Mouse (Mus musculus) thymus, postnatal 25 days (tissue): ENCODE results near the gene Glp2r.

ENCODE experiments used
- DNase-seq: peaks from one replicate; pipeline ENCODE4 v3.0.0; 2022

Glp2r gene

DNA sequence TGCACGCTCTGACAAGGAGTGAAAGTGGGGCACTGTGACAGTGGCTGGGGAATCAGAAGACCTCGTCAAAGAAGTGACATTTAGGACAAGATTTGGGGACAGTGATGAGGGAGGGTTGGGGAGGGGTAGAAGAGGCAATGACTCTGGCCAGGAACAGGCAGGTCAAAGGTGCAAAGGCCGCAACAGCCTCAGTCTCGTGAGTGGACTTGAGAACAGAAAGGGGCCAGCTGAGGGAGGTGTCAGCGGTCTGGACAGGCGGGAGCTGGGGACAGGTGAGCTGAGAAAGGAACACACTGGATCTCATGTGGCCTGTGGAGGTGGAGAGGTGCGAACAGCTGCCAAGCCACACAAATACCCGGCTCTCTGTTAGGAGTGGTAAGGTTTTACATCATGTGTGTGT, 138.0 kb downstream of the Glp2r start:
- no peak for DNase-seq

DNA sequence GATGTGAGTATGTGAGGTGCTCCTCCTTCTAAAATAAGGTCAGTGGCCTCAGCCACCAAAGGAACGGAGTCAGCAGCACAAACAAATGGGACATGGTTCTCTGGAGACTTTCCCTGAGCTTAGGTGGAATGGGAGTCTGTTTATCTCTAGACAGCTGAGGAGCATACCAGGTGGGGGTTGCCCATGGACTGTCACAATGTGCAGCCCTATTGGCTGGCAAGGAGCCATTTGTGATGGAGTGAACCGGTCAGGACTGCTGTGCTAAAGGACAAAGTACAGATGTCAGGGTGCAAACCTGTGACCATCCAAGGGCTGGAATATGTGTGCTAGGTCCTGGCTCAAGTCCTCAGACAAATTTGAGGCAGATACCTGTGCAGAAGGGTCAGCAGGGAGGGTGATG, 142.4 kb downstream of the Glp2r start:
- no peak for DNase-seq

DNA sequence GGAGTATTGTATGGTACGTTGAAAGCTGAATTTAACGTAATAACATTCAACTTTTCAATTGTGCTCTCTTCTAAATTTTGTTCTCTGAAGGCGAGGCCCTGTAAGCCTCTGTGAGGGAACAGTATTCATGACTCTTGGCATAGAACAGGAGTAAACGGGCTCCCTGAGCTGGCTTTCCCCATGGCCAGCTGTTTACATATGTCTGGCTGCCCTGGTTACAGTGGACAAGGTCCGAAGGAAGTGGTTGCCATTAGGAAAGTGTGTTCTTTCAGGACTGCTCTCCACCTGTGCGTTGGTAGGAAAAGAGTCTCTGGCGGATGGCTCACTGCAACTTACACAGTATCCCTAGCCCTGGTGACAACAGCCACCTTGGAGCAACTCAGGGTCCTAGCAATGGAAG, 143.8 kb downstream of the Glp2r start:
- no peak for DNase-seq

DNA sequence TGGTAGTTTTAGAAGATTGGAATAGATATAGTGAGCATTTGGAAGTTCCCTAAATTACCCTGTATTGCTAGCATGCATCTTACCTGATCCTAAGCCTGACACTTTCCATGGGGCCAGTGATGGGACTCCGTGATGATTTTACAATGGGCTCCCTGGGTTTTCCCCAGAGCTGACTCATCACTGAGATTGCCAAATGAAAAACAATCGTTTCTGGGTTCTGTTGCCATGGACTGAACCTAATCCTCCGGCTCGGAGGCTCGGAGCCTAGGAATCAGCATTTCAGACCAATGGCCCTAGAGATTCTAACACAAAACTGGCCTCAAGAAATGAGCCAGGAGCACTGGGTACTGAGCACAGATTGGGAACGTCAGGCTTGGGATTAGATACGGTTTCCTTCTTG, 148.6 kb downstream of the Glp2r start:
- no peak for DNase-seq

DNA sequence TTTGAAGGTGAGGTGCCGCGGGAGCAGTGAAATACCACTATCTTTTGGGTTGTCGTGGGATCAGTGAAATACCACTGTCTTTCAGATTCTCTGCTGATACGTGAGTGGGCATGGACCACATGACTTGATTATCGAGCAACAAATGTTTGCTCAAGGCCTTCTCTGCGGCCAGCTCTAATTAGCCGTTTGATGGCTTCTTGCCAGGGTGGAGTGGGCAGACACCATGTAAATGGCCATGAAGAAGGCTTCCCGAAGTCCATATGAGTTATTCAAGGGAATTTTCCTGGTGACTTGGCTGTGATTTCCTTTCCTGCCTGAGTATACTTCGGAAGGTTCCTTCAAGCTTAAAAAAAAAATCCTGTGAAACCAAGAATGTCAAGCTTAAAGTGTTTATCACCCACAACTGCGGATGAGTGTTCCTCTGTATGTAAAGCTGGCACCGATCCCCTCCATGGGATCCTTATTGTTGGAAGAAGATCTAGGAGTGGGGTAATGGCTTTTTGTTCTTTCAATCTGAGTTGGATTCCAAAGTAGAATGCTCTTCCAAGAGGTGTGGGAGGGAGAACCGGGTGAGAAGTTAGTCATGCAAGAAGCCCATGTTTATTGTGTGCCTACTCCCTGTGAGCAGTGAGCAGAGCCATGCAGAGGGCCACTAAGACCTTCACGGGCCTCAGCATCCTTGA, 154.3 kb downstream of the Glp2r start:
- no peak for DNase-seq

DNA sequence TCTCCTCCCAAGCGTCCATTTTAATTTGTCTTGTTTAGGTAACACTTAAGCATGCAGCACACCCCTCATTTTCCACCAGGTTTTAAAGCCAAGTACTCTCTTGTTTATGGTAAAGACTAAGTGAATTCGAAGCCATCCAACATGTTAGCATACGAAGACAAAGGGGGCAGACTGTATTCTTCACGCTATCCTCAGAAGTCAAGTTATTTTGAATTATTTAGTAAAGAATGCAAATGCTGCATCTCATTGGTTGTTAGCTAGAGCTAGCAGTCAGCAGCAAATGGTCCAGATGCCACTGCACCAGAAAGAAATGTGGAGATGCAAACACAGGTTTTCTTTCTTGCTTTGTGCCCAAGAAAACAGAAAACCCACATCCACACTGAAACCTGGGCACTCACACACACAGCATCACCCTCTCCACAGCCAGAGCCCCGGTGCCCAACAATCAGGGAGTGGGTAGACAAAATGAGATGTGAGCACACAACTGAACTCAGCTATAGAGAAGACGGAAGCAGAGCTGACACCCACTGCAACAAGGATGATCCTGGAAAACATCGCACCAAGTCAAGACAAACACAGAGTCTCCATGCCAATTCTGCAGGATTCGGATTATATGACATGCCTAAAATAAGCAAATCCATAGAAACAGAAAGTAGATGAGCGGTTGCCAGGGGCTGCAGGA, 158.7 kb downstream of the Glp2r start:
- no peak for DNase-seq
